Mouse (Mus musculus) liver, postnatal 0 days (tissue): Measurements from ENCODE around the gene Znhit6. TPM values are rescaled to one million over a fixed set of nuclear protein-coding genes. Genes with fewer than 3 reads are reported as not detected.

ENCODE experiments used
- ATAC-seq: fragments of 200-750 bp; cut with Nextera tagmentation; 2 replicates; pipeline ENCODE4 v1.8.0; 2017; ENCODE audit warnings: mild to moderate bottlenecking, moderate library complexity
- DNase-seq: peaks from one replicate; pipeline ENCODE4 v3.0.0-alpha.2; 2016
- H3K27ac ChIP-seq: fragments of 300-500 bp; sonication (generic); 2 replicates; pipeline ENCODE4 v1.5.1; 2014; ENCODE audit warnings: antibody characterized with exemption, moderate library complexity, mild to moderate bottlenecking, low read depth
- H3K27me3 ChIP-seq: fragments of 300-500 bp; sonication (generic); 2 replicates; pipeline ENCODE4 v1.6.1; 2014; ENCODE audit warnings: low read length, control low read depth, mixed read lengths; ENCODE audit not compliant: insufficient read depth
- H3K36me3 ChIP-seq: fragments of 300-500 bp; sonication (generic); replicated peaks from 2 replicates; pipeline ENCODE4 v1.6.1; 2014; ENCODE audit warnings: mild to moderate bottlenecking, control low read depth, low read length, moderate library complexity, mixed read lengths; ENCODE audit not compliant: insufficient read depth
- H3K4me1 ChIP-seq: fragments of 300-500 bp; sonication (generic); 2 replicates; pipeline ENCODE4 v1.6.1; 2014; ENCODE audit warnings: antibody characterized with exemption, mild to moderate bottlenecking, control low read depth; ENCODE audit not compliant: insufficient read depth
- H3K4me2 ChIP-seq: fragments of 300-500 bp; sonication (generic); 2 replicates; pipeline ENCODE4 v1.6.1; 2014; ENCODE audit warnings: low read depth, mild to moderate bottlenecking, low read length, moderate library complexity, mixed read lengths
- H3K4me3 ChIP-seq: fragments of 300-500 bp; sonication (generic); 2 replicates; pipeline ENCODE4 v1.5.1; 2014; ENCODE audit warnings: low read depth, low read length
- H3K9ac ChIP-seq: fragments of 300-500 bp; sonication (generic); replicated peaks from 2 replicates; pipeline ENCODE4 v1.6.1; 2014; ENCODE audit warnings: mild to moderate bottlenecking, moderate library complexity
- H3K9me3 ChIP-seq: fragments of 300-500 bp; sonication (generic); 2 replicates; pipeline ENCODE4 v1.6.1; 2016; ENCODE audit warnings: mild to moderate bottlenecking, control low read depth, low read length, mixed read lengths
- CTCF ChIP-seq: sonication (generic); IDR thresholded peaks from 2 replicates; pipeline ENCODE4 v1.5.1; 2016; ENCODE audit warnings: antibody characterized with exemption, low read depth
- EP300 ChIP-seq: IDR thresholded peaks from 2 replicates; pipeline ENCODE4 v1.6.1; 2016; ENCODE audit warnings: antibody characterized with exemption, low read depth, mild to moderate bottlenecking
- WGBS: fragments of 180-500 bp; shearing (Covaris S2); extraction: QIAGEN DNeasy Blood & Tissue Kit; methylation state at CpG from one replicate; pipeline ENCODE4 v1.1.7; 2014; ENCODE audit not compliant: insufficient replicate concordance; 5-methylcytosine and 5-hydroxymethylcytosine counted together
- polyA plus RNA-seq: library from polyadenylated mRNA; unstranded; fragments of >200 nt; fragmentation: Nextera tagmentation; extraction: Ambion mirVana; gene quantifications from 2 replicates; pipeline ENCODE4 v1.2.1, GENCODE M21; 2015

Gene Znhit6
- polyA plus RNA-seq, 1 experiment from 2014 or later: 11.3 TPM

- TF ChIP-seq EP300 (no peak), CTCF (no peak)
- Histone ChIP-seq H3K9me3 (no peaks in the 10 kb centered on the region), H3K9ac (no peak overlapping the region), H3K36me3 (peaks cover 11% of the 10 kb centered on the region), H3K27ac (peak overlapping the region; percentile 35; the same call in 1 of the 2 replicates), H3K4me1 (no peaks in the 10 kb centered on the region), H3K4me3 (no peak overlapping the region), H3K4me2 (0 out of 2 replicates have a peak overlapping the region, but pooled peaks have one; percentile 18), H3K27me3 (no peaks in the 10 kb centered on the region)
- ATAC-seq (peak; percentile 45), DNase-seq (no peak)
- WGBS: 55% methylated on average over 6 of the region's 6 CpGs
Observed at GRCm38 (mm10) chr3:145601345-145601744, 25.3 kb downstream of the Znhit6 start.

DNA sequence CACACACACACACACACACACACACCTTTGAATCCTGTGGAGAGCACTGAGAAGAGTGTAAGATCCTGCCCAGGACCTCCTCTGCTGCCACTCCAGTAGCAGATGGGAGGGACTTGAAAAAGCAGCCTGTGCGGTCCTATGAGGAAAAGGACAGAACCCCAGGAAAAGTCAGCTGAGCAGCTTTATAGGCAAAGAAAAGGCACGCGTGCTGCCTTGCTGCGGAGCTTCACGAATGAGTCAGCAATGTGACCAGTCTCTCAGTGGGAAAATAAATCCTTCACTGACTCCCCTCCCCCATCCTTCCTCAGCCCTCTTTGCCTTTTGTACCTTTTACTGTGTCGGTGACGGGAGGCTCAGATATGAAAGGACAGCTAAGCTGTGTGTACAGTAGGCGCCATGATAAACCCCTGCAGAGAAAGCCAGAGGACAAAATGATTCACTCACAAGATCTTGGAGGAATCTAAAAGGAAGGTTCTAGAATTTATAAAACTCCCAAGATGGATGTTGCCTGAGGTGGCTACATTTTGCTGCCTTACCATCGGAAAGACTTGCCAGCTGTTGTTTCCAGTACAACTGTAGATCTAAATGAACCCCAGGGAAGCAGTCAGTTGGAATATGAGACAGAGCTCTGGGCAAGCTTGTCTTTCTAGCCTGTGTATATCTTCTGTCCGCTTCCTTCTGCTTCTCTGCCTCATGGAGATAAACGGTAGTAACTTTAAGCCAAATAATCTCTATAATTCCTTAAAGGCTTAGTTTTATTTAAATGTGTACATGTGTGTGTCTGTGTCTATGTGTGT is 26.6 kb downstream of the Znhit6 start:
- Histone ChIP-seq H3K9me3 (no peaks in the 10 kb centered on the region), H3K4me1 (no peaks in the 10 kb centered on the region), H3K36me3 (peaks cover 11% of the 10 kb centered on the region), H3K4me3 (no peak overlapping the region), H3K27ac (no peak overlapping the region), H3K9ac (no peak overlapping the region), H3K4me2 (no peak overlapping the region), H3K27me3 (no peaks in the 10 kb centered on the region)
- 63% methylated on average over 11 of the region's 11 CpGs for WGBS
- TF ChIP-seq EP300 (no peak), CTCF (no peak)
- DNase-seq (no peak), ATAC-seq (no peak)

GRCm38 (mm10) chr3:145605437-145606123 is 29.6 kb downstream of the Znhit6 start:
- Histone ChIP-seq H3K4me1 (no peaks in the 10 kb centered on the region), H3K9ac (no peak overlapping the region), H3K36me3 (peaks cover 11% of the 10 kb centered on the region; the same call in 1 of the 2 replicates), H3K27ac (no peak overlapping the region), H3K4me2 (no peak overlapping the region), H3K9me3 (no peaks in the 10 kb centered on the region), H3K4me3 (no peak overlapping the region), H3K27me3 (no peaks in the 10 kb centered on the region)
- TF ChIP-seq EP300 (no peak), CTCF (no peak)
- DNase-seq: no peak
- ATAC-seq: no peak
- WGBS: 81% methylated on average over 5 of the region's 5 CpGs

- DNase-seq (no peak), ATAC-seq (no peak)
- H3K4me3 ChIP-seq: no peak overlapping the region
- no peaks in the 10 kb centered on the region for H3K4me1 ChIP-seq
- peaks cover 8% of the 10 kb centered on the region; the same call in 1 of the 2 replicates for H3K36me3 ChIP-seq
- H3K27me3 ChIP-seq: no peaks in the 10 kb centered on the region
- H3K9ac ChIP-seq: no peak overlapping the region
- no peak overlapping the region for H3K27ac ChIP-seq
- no peak for TF ChIP-seq CTCF
- no peak for TF ChIP-seq EP300
- 67% methylated on average over 5 of the region's 5 CpGs for WGBS
- no peaks in the 10 kb centered on the region for H3K9me3 ChIP-seq
- no peak overlapping the region for H3K4me2 ChIP-seq
Observed at GRCm38 (mm10) chr3:145608320-145608719, 32.3 kb downstream of the Znhit6 start.

DNA sequence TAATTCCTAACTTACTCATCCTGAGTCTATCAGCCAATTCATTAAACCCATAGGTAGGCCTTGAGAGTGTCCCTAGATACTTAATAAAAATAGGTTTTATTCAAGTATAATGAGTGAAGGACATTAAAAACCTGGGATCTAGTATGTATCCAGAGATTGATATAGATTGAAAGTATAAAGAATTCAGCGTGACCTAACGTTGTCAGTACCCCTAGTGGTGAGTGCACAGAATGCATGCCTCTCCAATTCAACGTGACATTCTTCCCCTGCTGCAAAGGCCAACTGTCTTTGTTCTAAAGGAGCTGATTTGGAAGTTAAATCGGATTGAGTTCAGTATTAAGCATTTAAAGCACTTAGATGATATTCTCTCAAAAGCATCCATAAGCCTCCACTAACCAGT is 36.7 kb downstream of the Znhit6 start:
- ATAC-seq: no peak
- no peaks in the 10 kb centered on the region for H3K36me3 ChIP-seq
- no peak overlapping the region for H3K27ac ChIP-seq
- H3K4me1 ChIP-seq: no peaks in the 10 kb centered on the region
- no peaks in the 10 kb centered on the region for H3K9me3 ChIP-seq
- H3K9ac ChIP-seq: no peak overlapping the region
- no peak for DNase-seq
- WGBS: 22% methylated on average over 4 of the region's 4 CpGs
- peak; percentile 74 for TF ChIP-seq CTCF
- TF ChIP-seq EP300: no peak
- no peak overlapping the region for H3K4me3 ChIP-seq
- H3K4me2 ChIP-seq: no peak overlapping the region
- no peaks in the 10 kb centered on the region for H3K27me3 ChIP-seq

DNA sequence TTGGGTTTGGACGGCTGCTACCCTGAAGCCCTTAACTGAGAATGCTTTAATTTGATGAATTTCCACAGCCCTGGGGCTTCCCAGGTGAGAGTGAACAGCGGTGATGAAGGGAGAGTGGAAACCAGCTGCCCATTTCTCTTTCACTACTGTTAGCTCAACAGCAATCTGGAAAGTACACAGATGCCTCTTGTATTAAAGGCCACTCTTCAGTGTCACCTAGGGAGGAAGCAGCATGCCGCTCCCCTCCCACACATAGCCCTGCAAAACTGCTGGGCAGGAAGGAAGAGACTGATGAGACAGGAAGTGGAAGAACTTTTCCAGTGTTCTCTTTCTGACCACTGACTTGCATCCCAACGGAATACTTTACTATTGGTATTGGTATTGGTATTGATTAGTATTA is 37.2 kb downstream of the Znhit6 start:
- Histone ChIP-seq H3K27me3 (no peaks in the 10 kb centered on the region), H3K9ac (no peak overlapping the region), H3K9me3 (no peaks in the 10 kb centered on the region), H3K36me3 (no peaks in the 10 kb centered on the region), H3K4me3 (no peak overlapping the region), H3K4me2 (no peak overlapping the region), H3K4me1 (no peaks in the 10 kb centered on the region), H3K27ac (no peak overlapping the region)
- TF ChIP-seq EP300: no peak
- TF ChIP-seq CTCF: no peak
- ATAC-seq (no peak), DNase-seq (no peak)
- WGBS: 67% methylated on average over 4 of the region's 4 CpGs
